Mouse (Mus musculus): ENCODE results near the gene Qtrt1. TPM values are rescaled to one million over a fixed set of nuclear protein-coding genes. Genes with fewer than 3 reads are reported as not detected.

Qtrt1 gene
- polyA plus RNA-seq, 1 experiment = 81.4 TPM

DNA sequence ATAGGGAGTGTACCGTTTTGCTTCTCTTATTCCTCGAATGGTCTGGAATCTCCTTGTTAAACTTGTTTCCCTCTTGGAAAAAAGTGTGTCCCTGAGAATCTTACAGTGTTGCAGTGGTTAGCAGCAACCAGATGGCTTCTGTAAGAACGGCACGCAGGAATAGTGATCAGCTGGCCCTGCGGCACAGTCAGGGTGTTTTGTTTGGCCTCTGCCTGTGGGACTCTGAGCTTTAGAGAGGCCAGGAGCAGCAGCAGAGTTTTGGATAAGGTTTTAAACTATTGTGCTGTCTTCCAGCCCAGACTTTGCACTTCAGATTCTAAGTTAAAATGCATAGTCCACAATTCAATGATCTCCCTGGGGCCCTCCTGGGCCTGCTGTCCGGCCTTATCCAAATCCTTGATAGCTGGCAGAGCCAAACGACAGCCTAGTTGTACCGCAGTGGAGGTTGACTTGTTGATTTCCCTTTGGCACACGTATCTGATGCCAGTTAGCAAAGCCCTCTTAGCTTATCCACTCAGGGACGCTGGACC is 18.9 kb upstream of the Qtrt1 start:
- no peak for DNase-seq (ENCODE audit: low read depth)
- TF ChIP-seq CTCF (IDR thresholded peaks at IDR 0.05; ENCODE audit: borderline replicate concordance, extremely low read depth, insufficient read depth, insufficient read length) (no peak), POLR2A (IDR thresholded peaks at IDR 0.05; ENCODE audit: borderline replicate concordance, extremely low read depth, insufficient read depth, insufficient read length, poor library complexity, severe bottlenecking) (no peak)

DNA sequence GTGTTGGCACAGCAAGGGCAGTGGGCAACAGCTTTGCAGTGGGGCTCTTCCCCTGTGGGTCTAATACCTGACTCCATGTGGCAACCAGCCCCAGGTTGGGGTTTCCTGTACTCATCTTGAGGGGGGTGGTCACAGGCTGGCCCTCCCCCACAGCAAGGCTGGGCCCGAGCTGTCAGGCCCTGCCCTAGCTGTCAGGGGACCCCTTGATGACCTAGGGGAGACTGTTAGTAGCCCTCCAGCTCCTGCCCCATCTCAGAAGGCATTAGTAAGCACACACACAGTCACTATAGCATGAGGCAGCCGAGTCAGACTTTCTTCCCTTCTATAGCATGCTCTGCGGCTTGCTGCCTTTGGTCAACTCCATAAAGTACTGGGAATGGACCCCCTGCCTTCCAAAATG is 15.9 kb upstream of the Qtrt1 start:
- no peak for TF ChIP-seq CTCF (IDR thresholded peaks at IDR 0.05; ENCODE audit: borderline replicate concordance, extremely low read depth, insufficient read depth, insufficient read length)
- TF ChIP-seq POLR2A (IDR thresholded peaks at IDR 0.05; ENCODE audit: borderline replicate concordance, extremely low read depth, insufficient read depth, insufficient read length, poor library complexity, severe bottlenecking) = no peak
- DNase-seq (ENCODE audit: low read depth) = no peak

GRCm38 (mm10) chr9:21397170-21397569 is 14.5 kb upstream of the Qtrt1 start:
- no peak for DNase-seq (ENCODE audit: low read depth)
- TF ChIP-seq POLR2A (IDR thresholded peaks at IDR 0.05; ENCODE audit: borderline replicate concordance, extremely low read depth, insufficient read depth, insufficient read length, poor library complexity, severe bottlenecking) (no peak), CTCF (IDR thresholded peaks at IDR 0.05; ENCODE audit: borderline replicate concordance, extremely low read depth, insufficient read depth, insufficient read length) (no peak)

DNA sequence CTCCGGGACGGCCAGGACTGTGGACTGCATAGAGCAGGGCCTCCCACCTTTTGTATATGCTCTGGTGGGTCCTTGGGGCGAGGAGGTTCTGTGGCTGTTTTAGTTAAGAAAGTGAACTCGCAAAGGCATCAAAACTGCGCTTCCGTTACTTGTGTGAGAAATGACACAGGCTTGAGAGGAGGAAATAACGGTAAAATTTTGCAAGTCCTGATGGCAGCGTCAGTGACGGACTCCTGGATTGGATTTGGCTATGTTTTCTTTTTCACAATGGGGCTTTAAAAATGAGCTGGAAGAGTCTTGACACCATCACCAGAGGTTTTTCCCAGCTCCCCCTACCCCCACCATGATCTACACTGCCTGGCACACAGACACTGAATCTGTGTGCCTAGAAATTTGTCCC is 10.6 kb upstream of the Qtrt1 start:
- DNase-seq (ENCODE audit: low read depth) = no peak
- no peak for TF ChIP-seq POLR2A (IDR thresholded peaks at IDR 0.05; ENCODE audit: borderline replicate concordance, extremely low read depth, insufficient read depth, insufficient read length, poor library complexity, severe bottlenecking)
- no peak for TF ChIP-seq CTCF (IDR thresholded peaks at IDR 0.05; ENCODE audit: borderline replicate concordance, extremely low read depth, insufficient read depth, insufficient read length)

GRCm38 (mm10) chr9:21402764-21403253 is 8.8 kb upstream of the Qtrt1 start:
- DNase-seq (ENCODE audit: low read depth) = no peak
- TF ChIP-seq POLR2A (IDR thresholded peaks at IDR 0.05; ENCODE audit: borderline replicate concordance, extremely low read depth, insufficient read depth, insufficient read length, poor library complexity, severe bottlenecking) (no peak), CTCF (IDR thresholded peaks at IDR 0.05; ENCODE audit: borderline replicate concordance, extremely low read depth, insufficient read depth, insufficient read length) (no peak)

DNA sequence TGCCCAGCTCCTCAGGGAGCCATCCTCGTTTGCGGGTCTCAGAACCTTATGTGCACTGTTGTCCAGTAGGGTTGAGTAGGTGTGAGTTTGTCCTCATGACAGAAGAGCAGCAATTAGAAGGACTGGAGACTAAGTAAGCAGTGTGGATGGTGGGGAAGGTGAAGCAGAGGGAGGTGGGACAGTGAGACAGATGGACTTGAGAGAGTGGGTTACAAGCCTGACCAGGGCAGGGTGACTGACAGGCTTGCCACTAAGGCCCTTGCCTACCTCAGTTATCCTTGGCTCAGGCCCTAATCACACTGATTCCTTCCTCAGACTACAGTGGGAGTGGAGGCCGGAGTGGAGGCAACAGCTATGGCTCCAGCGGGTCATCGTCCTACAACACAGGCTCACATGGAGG is 7.9 kb upstream of the Qtrt1 start:
- DNase-seq (ENCODE audit: low read depth) = no peak
- TF ChIP-seq POLR2A (IDR thresholded peaks at IDR 0.05; ENCODE audit: borderline replicate concordance, extremely low read depth, insufficient read depth, insufficient read length, poor library complexity, severe bottlenecking) (no peak), CTCF (IDR thresholded peaks at IDR 0.05; ENCODE audit: borderline replicate concordance, extremely low read depth, insufficient read depth, insufficient read length) (no peak)

DNA sequence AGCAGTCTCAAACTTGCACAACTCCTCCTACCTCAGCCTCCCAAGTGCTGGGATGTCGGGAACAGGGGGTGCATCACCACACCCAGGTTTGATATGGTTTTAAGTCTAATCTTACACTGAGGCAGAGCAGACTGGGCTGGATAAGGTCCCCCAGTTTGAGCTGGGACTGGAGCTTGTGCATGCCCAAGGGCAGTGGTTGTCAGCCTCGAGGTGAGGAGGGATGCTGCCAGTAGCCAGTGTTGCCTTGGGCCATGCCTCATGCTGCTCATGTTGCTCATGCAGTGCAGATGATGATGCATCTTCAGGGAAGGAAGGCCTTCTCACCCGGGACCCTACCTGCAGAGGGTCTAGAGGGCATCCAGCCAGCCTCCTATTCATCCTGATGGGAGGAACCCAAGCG is 6.1 kb upstream of the Qtrt1 start:
- TF ChIP-seq POLR2A (IDR thresholded peaks at IDR 0.05; ENCODE audit: borderline replicate concordance, extremely low read depth, insufficient read depth, insufficient read length, poor library complexity, severe bottlenecking) (no peak), CTCF (IDR thresholded peaks at IDR 0.05; ENCODE audit: borderline replicate concordance, extremely low read depth, insufficient read depth, insufficient read length) (no peak)
- DNase-seq (ENCODE audit: low read depth) = no peak

- TF ChIP-seq POLR2A (IDR thresholded peaks at IDR 0.05; ENCODE audit: borderline replicate concordance, extremely low read depth, insufficient read depth, insufficient read length, poor library complexity, severe bottlenecking) = no peak
- TF ChIP-seq CTCF (IDR thresholded peaks at IDR 0.05; ENCODE audit: borderline replicate concordance, extremely low read depth, insufficient read depth, insufficient read length) = no peak
- DNase-seq (ENCODE audit: low read depth) = peak; percentile 70
These were observed 3.7 kb upstream of the Qtrt1 start for GRCm38 (mm10) chr9:21407951-21408350.

- no peak for DNase-seq (ENCODE audit: low read depth)
- no peak for TF ChIP-seq CTCF (IDR thresholded peaks at IDR 0.05; ENCODE audit: borderline replicate concordance, extremely low read depth, insufficient read depth, insufficient read length)
- no peak for TF ChIP-seq POLR2A (IDR thresholded peaks at IDR 0.05; ENCODE audit: borderline replicate concordance, extremely low read depth, insufficient read depth, insufficient read length, poor library complexity, severe bottlenecking)
These were observed 3.0 kb upstream of the Qtrt1 start for GRCm38 (mm10) chr9:21408624-21409023.

GRCm38 (mm10) chr9:21409592-21410317 is 1.9 kb upstream of the Qtrt1 start:
- DNase-seq (ENCODE audit: low read depth) = peak; percentile 88
- TF ChIP-seq POLR2A (IDR thresholded peaks at IDR 0.05; ENCODE audit: borderline replicate concordance, extremely low read depth, insufficient read depth, insufficient read length, poor library complexity, severe bottlenecking) (no peak), CTCF (IDR thresholded peaks at IDR 0.05; ENCODE audit: borderline replicate concordance, extremely low read depth, insufficient read depth, insufficient read length) (peak; percentile 77; the same call in 1 of the 2 replicates)

GRCm38 (mm10) chr9:21417866-21418265 is 6.2 kb downstream of the Qtrt1 start:
- TF ChIP-seq POLR2A (IDR thresholded peaks at IDR 0.05; ENCODE audit: borderline replicate concordance, extremely low read depth, insufficient read depth, insufficient read length, poor library complexity, severe bottlenecking) = no peak
- no peak for TF ChIP-seq CTCF (IDR thresholded peaks at IDR 0.05; ENCODE audit: borderline replicate concordance, extremely low read depth, insufficient read depth, insufficient read length)
- DNase-seq (ENCODE audit: low read depth) = no peak

DNA sequence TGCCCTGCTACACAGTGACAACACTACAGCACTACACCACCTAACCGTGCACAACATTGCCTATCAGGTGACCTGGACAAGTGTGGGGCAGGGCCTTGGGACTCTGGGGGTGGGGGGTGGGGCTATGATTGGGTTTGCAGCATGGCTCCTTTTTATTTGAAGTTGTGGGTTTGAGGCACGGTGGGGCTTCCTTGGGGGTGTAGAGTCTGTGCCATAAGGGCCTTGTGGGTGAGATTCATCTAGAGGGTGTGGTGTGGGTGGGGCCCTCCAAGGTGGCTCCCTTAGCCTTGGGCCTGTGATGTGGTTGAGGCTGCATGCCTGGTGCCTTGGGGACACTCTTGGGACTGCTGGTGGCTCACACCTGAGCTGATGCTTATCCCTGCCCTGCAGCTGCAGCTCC is 8.0 kb downstream of the Qtrt1 start:
- DNase-seq (ENCODE audit: low read depth) = no peak
- TF ChIP-seq POLR2A (IDR thresholded peaks at IDR 0.05; ENCODE audit: borderline replicate concordance, extremely low read depth, insufficient read depth, insufficient read length, poor library complexity, severe bottlenecking) (no peak), CTCF (IDR thresholded peaks at IDR 0.05; ENCODE audit: borderline replicate concordance, extremely low read depth, insufficient read depth, insufficient read length) (no peak)

Measured in brain, embryonic 14.5 days (tissue).